Mouse (Mus musculus): ENCODE measurements at regions not wholly inside any gene's neighbourhood (a gene's known extent, or its start where the extent isn't known, plus 50 kb on each side); places are given as distances from the start of the nearest gene placed in this dataset.

GRCm38 (mm10) chr1:89364547-89365305 lies 89.9 kb upstream of the Agap1 start:
- TF ChIP-seq CTCF (IDR thresholded peaks at IDR 0.05; ENCODE audit: low read depth), result no peak
- no peak for TF ChIP-seq EP300 (IDR thresholded peaks at IDR 0.05; ENCODE audit: low read depth)
